Mouse (Mus musculus) heart, adult 2 months (tissue): ENCODE measurements around the gene Psat1.

Experiments
- CTCF ChIP-seq: fragments of 200-600 bp; IDR thresholded peaks from 2 replicates; pipeline ENCODE4 v1.8.1; 2022; ENCODE audit warnings: antibody characterized with exemption, mild to moderate bottlenecking, moderate library complexity
- EP300 ChIP-seq: fragments of 200-500 bp; IDR thresholded peaks from 2 replicates; pipeline ENCODE4 v1.6.1; 2011; ENCODE audit warnings: low read depth, low read length, control low read depth; ENCODE audit not compliant: insufficient read depth

DNA sequence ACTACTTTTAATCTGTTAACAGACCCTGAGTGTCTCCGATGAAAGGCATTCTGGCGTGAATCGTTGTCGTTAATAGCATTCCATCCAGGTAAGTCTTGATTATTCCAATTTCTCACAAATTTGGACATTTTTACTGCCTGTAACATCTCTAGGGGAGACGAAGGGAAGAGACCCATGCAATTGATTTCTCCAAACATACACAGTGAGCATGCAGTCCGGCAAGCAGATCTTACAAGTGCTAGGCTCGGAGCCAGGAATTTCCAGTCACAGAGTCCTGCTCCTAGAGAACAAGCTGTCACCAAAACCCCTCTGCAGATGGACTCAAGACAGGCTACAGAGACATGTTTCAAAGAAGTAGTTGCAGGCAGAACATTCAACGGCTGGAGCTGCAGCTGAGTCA is 66.4 kb downstream of the Psat1 start:
- no peak for TF ChIP-seq EP300
- no peak for TF ChIP-seq CTCF
